Mouse (Mus musculus) C2C12 (cell line): ENCODE results near the gene Cacna1a. TPM values are rescaled to one million over a fixed set of nuclear protein-coding genes. Genes with fewer than 3 reads are reported as not detected.

Source experiments
- H3K27me3 ChIP-seq: one replicate; pipeline ENCODE4 v1.6.1; 2011; ENCODE audit not compliant: control insufficient read depth, insufficient read depth, insufficient read length
- H3K36me3 ChIP-seq: one replicate; pipeline ENCODE4 v1.6.1; 2011; ENCODE audit not compliant: control insufficient read depth, insufficient read depth
- H3K4me3 ChIP-seq: one replicate; pipeline ENCODE4 v1.5.1; 2011; ENCODE audit warnings: mild to moderate bottlenecking, control low read depth; ENCODE audit not compliant: poor library complexity, insufficient read depth, severe bottlenecking
- H3K79me2 ChIP-seq: one replicate; pipeline ENCODE4 v1.6.1; 2011; ENCODE audit not compliant: control insufficient read depth, insufficient read depth
- H3K79me3 ChIP-seq: one replicate; pipeline ENCODE4 v1.6.1; 2011; ENCODE audit warnings: low read depth, control low read depth
- H3ac ChIP-seq: one replicate; pipeline ENCODE3; 2011; ENCODE audit warnings: low read depth; ENCODE audit not compliant: control insufficient read depth, insufficient read length
- CEBPB ChIP-seq: IDR thresholded peaks from one replicate; pipeline ENCODE4 v1.6.1; 2011; ENCODE audit warnings: low read depth, mild to moderate bottlenecking, control low read depth, moderate library complexity
- CTCF ChIP-seq: IDR thresholded peaks from one replicate; pipeline ENCODE4 v1.5.1; 2011; ENCODE audit not compliant: control insufficient read depth, insufficient read depth, insufficient read length
- FOSL1 ChIP-seq: IDR thresholded peaks from one replicate; pipeline ENCODE4 v1.8.0; 2011; ENCODE audit warnings: mild to moderate bottlenecking, low read length; ENCODE audit not compliant: poor library complexity, insufficient read depth, severe bottlenecking
- MAX ChIP-seq: IDR thresholded peaks from one replicate; pipeline ENCODE4 v1.6.1; 2011; ENCODE audit warnings: mild to moderate bottlenecking, control low read depth
- MYOD1 ChIP-seq: IDR thresholded peaks from one replicate; pipeline ENCODE4 v1.6.1; 2011; ENCODE audit warnings: low read depth; ENCODE audit not compliant: control insufficient read depth, insufficient read length
- MYOG ChIP-seq: IDR thresholded peaks from one replicate; pipeline ENCODE4 v1.6.1; 2011; ENCODE audit not compliant: control insufficient read depth, insufficient read length; ENCODE audit errors: extremely low read depth
- USF1 ChIP-seq: IDR thresholded peaks from one replicate; pipeline ENCODE4 v1.6.1; 2011; ENCODE audit warnings: low read depth, mild to moderate bottlenecking, control low read depth, moderate library complexity
- polyA plus RNA-seq: library from polyadenylated mRNA; unstranded; fragments of >200 nt; fragmentation: generic; extraction: Trizol; gene quantifications from one replicate; pipeline ENCODE4 v1.2.1, GENCODE M21; 2012; ENCODE audit warnings: missing spikeins

The Cacna1a gene
- polyA plus RNA-seq, 1 experiment, result 3.1 TPM

DNA sequence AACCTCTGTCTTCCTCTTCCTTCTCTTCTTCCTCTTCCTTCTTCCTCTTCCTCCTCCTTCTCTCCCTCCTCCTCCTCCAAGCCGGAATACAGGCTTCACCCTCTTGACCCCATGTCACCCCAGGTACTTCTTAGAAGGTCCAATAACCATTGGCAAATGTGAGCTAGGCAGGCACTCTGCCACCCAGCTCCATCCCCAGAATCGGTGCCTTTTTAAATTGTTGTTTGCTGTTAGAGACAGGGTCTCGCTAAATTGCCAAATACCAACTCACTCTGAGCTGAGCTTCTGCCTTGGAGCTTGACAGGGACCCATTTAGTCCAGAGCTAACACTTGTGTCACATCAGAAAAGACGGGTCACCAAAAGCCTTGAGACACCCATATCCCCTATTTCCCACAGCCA lies 164.2 kb downstream of the Cacna1a start:
- H3K79me3 ChIP-seq, result no peaks in the 10 kb centered on the region
- TF ChIP-seq MYOG, result no peak
- TF ChIP-seq MAX, result no peak
- TF ChIP-seq USF1, result no peak
- no peak for TF ChIP-seq MYOD1
- no peak for TF ChIP-seq CTCF
- no peak for TF ChIP-seq CEBPB
- TF ChIP-seq FOSL1, result no peak
- H3K27me3 ChIP-seq, result peaks cover 62% of the 10 kb centered on the region
- no peak overlapping the region for H3ac ChIP-seq
- no peaks in the 10 kb centered on the region for H3K79me2 ChIP-seq
- H3K4me3 ChIP-seq, result no peak overlapping the region
- no peaks in the 10 kb centered on the region for H3K36me3 ChIP-seq

DNA sequence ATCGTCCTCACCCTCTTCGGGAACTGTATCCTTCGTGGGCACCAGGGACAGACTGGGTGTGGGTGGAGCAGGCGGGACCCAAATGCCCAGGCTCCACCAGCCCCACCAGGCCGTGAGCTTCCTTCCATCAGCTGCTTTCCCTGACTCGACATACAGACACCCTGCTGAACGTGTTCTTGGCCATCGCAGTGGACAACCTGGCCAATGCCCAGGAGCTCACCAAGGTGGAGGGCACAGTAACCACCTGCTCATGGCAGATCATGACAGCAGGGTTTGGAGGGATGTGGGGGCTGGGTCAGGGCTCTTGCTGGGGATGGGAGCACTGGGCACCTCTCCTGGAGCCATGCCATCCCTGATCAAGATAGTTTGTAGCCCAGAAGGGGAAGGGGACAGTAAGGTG lies 164.9 kb downstream of the Cacna1a start:
- TF ChIP-seq MYOG (no peak), USF1 (no peak), FOSL1 (no peak), MYOD1 (no peak), MAX (no peak), CEBPB (no peak), CTCF (no peak)
- no peak overlapping the region for H3K4me3 ChIP-seq
- H3K27me3 ChIP-seq, result peaks cover 60% of the 10 kb centered on the region
- no peak overlapping the region for H3ac ChIP-seq
- H3K79me2 ChIP-seq, result no peaks in the 10 kb centered on the region
- H3K79me3 ChIP-seq, result no peaks in the 10 kb centered on the region
- no peaks in the 10 kb centered on the region for H3K36me3 ChIP-seq

DNA sequence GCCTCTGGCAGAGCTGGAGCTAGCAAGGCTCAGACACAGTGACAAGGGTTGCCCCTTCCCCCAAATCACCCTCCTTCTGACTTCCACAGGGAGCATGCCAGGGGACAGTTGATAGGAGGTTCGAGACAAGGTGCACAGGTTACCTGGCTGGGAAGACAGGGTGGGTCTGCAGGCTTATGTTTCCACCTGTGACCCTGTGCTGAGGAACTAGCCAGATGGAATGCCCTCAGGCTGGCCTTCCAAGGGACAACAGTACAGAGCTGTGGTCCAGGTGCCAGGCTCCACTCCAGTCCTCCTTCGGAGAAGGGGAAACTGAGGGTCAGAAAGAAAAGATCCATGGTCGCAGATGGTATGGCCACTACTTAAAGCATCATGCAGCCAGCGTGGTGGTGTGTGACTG lies 165.4 kb downstream of the Cacna1a start:
- no peaks in the 10 kb centered on the region for H3K36me3 ChIP-seq
- H3K79me3 ChIP-seq, result no peaks in the 10 kb centered on the region
- no peak overlapping the region for H3ac ChIP-seq
- no peak overlapping the region for H3K4me3 ChIP-seq
- no peaks in the 10 kb centered on the region for H3K79me2 ChIP-seq
- peaks cover 60% of the 10 kb centered on the region for H3K27me3 ChIP-seq
- TF ChIP-seq MAX (no peak), USF1 (no peak), CTCF (no peak), FOSL1 (no peak), CEBPB (no peak), MYOD1 (no peak), MYOG (no peak)

DNA sequence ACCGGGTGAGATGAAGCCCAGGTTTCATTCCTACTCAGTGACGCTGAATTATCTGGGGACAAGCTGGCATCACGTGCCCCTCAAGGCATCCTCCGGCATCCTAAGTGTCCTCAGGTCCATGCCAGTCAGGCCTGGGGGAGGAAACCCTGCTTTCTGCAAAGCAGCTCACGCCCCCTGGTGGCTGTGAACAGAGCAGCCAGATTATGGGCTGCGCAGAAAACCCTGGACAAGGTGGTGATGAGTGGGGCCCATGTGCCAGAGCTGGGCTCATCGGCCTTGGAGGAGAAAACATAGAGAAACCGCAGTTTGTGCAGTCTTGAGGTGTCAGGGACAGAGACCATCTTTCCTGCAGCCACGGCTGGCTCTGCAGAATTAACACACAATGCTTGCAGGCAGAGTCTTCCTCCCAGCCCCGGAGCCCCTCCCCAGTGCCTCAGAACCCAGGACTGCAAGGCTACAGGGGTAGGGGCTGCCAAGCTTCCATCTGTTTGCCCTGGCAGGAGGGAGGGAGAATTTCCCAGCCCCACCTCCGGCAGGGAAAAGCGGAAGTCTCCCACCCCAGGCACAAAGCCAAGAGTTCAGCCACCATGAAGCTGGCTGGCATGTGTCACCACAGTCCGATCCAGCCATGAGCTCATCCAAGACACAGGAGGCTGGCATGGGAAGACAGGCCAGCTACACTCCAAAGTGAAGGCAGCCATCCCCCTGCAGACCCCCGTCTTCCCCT lies 166.2 kb downstream of the Cacna1a start:
- no peaks in the 10 kb centered on the region for H3K79me3 ChIP-seq
- peaks cover 62% of the 10 kb centered on the region for H3K27me3 ChIP-seq
- no peak overlapping the region for H3K4me3 ChIP-seq
- no peaks in the 10 kb centered on the region for H3K36me3 ChIP-seq
- H3K79me2 ChIP-seq, result no peaks in the 10 kb centered on the region
- H3ac ChIP-seq, result no peak overlapping the region
- TF ChIP-seq MAX (no peak), USF1 (peak; percentile 33), FOSL1 (no peak), MYOG (no peak), CEBPB (no peak), MYOD1 (no peak), CTCF (peak; percentile 77)

DNA sequence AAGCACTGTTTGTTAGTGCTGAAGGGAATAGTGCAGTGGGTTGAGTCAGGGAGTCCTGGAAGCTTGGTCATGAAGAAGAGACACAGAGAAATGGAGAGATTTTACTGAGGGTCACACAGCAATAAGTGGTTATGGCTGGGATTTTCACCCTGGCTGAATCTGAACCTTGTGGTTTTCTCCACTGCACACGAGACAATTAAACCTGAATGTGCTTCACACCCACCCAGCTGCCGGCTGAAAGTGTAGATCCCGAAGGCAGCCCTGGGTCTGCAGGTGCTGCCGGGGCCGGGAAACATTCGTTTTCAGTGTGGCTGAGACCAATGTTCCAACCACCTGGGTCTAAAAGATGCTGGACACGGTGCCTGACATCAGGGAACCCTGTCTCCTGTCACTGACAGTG lies 167.0 kb downstream of the Cacna1a start:
- Histone ChIP-seq H3ac (no peak overlapping the region), H3K27me3 (peaks cover 57% of the 10 kb centered on the region), H3K4me3 (no peak overlapping the region), H3K79me2 (no peaks in the 10 kb centered on the region), H3K36me3 (no peaks in the 10 kb centered on the region), H3K79me3 (no peaks in the 10 kb centered on the region)
- TF ChIP-seq FOSL1 (no peak), MAX (no peak), MYOD1 (no peak), CTCF (no peak), CEBPB (no peak)
